Mouse (Mus musculus) heart, embryonic 14.5 days (tissue): ENCODE measurements at regions not wholly inside any gene's neighbourhood (a gene's known extent, or its start where the extent isn't known, plus 50 kb on each side); places are given as distances from the start of the nearest gene placed in this dataset.

Experiments
- ATAC-seq: fragments of 200-750 bp; cut with Nextera tagmentation; 2 replicates; pipeline ENCODE4 v1.8.0; 2017; ENCODE audit warnings: low read depth, moderate TSS enrichment; ENCODE audit not compliant: insufficient number of reproducible peaks, insufficient read depth, low FRiP score
- H3K27ac ChIP-seq, 2 experiments: fragments of 200-500 bp in 1 of 2; fragments of 300-500 bp in 1 of 2; sonication (generic) in 1 of 2; replicated peaks in 1 of 2; 2 replicates each; pipeline ENCODE4 v1.5.1; 2012 to 2014; ENCODE audit warnings: low read depth in 2 of 2, low read length in 2 of 2, control low read depth in 1 of 2, mild to moderate bottlenecking in 1 of 2, mixed read lengths in 1 of 2; ENCODE audit not compliant: control insufficient read depth in 1 of 2, insufficient read depth in 1 of 2
- H3K27me3 ChIP-seq: fragments of 300-500 bp; sonication (generic); 2 replicates; pipeline ENCODE4 v1.6.1; 2014; ENCODE audit warnings: mild to moderate bottlenecking, low read length, control low read depth; ENCODE audit not compliant: control insufficient read depth, insufficient read depth
- H3K36me3 ChIP-seq: fragments of 300-500 bp; sonication (generic); 2 replicates; pipeline ENCODE4 v1.6.1; 2014; ENCODE audit warnings: mild to moderate bottlenecking, control low read depth, low read length, mixed read lengths; ENCODE audit not compliant: control insufficient read depth, insufficient read depth
- H3K4me1 ChIP-seq, 2 experiments: fragments of 200-500 bp in 1 of 2; fragments of 300-500 bp in 1 of 2; sonication (generic) in 1 of 2; 2 replicates each; pipeline ENCODE4 v1.6.1; 2012 to 2014; ENCODE audit warnings: low read length in 2 of 2, control low read depth in 1 of 2, mixed read lengths in 1 of 2; ENCODE audit not compliant: control insufficient read depth in 2 of 2, insufficient read depth in 2 of 2
- H3K4me2 ChIP-seq: fragments of 300-500 bp; sonication (generic); 2 replicates; pipeline ENCODE4 v1.6.1; 2014; ENCODE audit warnings: mild to moderate bottlenecking, low read length
- H3K4me3 ChIP-seq, 2 experiments: fragments of 200-500 bp in 1 of 2; fragments of 300-500 bp in 1 of 2; sonication (generic) in 1 of 2; 2 replicates each; pipeline ENCODE4 v1.5.1; 2012 to 2014; ENCODE audit warnings: low read length in 2 of 2, mild to moderate bottlenecking in 2 of 2, control low read depth in 1 of 2, low read depth in 1 of 2, moderate library complexity in 1 of 2; ENCODE audit not compliant: control insufficient read depth in 1 of 2, insufficient read depth in 1 of 2
- H3K9ac ChIP-seq: fragments of 300-500 bp; sonication (generic); 2 replicates; pipeline ENCODE4 v1.6.1; 2014; ENCODE audit warnings: mild to moderate bottlenecking, low read length
- H3K9me3 ChIP-seq: fragments of 300-500 bp; sonication (generic); 2 replicates; pipeline ENCODE4 v1.6.1; 2016; ENCODE audit warnings: low read length, control low read depth; ENCODE audit not compliant: control insufficient read depth
- WGBS: fragments of 180-500 bp; shearing (Covaris S2); extraction: QIAGEN DNeasy Blood & Tissue Kit; methylation state at CpG from one replicate; pipeline ENCODE4 v1.1.7; 2014; 5-methylcytosine and 5-hydroxymethylcytosine counted together

GRCm38 (mm10) chr2:115519974-115520373, 61.5 kb upstream of the BC052040 start:
- ATAC-seq = no peak
- Histone ChIP-seq H3K27me3 (no peaks in the 10 kb centered on the region), H3K4me2 (no peak overlapping the region), H3K9me3 (no peaks in the 10 kb centered on the region), H3K9ac (no peak overlapping the region), H3K36me3 (no peaks in the 10 kb centered on the region), H3K4me1 (peaks cover 0 to 6% of the 10 kb centered on the region in 2 experiments; a peak in 2 of 4 replicates), H3K4me3 (no peak overlapping the region), H3K27ac (no peak overlapping the region)
- WGBS = 91% methylated on average over 5 of the region's 5 CpGs

GRCm38 (mm10) chr2:115520413-115521139, 60.9 kb upstream of the BC052040 start:
- Histone ChIP-seq H3K4me3 (no peak overlapping the region), H3K4me1 (peaks cover 0 to 6% of the 10 kb centered on the region in 2 experiments; a peak in 2 of 4 replicates), H3K27me3 (no peaks in the 10 kb centered on the region), H3K36me3 (no peaks in the 10 kb centered on the region), H3K9ac (no peak overlapping the region), H3K27ac (no peak overlapping the region), H3K9me3 (no peaks in the 10 kb centered on the region), H3K4me2 (no peak overlapping the region)
- 61% methylated on average over 10 of the region's 10 CpGs for WGBS
- no peak for ATAC-seq

GRCm38 (mm10) chr2:115529878-115530277, 51.6 kb upstream of the BC052040 start:
- WGBS = 85% methylated on average over 2 of the region's 2 CpGs
- no peaks in the 10 kb centered on the region for H3K27me3 ChIP-seq
- no peak overlapping the region for H3K4me3 ChIP-seq
- no peaks in the 10 kb centered on the region for H3K4me1 ChIP-seq
- no peak for ATAC-seq
- H3K36me3 ChIP-seq = no peaks in the 10 kb centered on the region
- no peak overlapping the region for H3K9ac ChIP-seq
- H3K27ac ChIP-seq = no peak overlapping the region
- no peaks in the 10 kb centered on the region for H3K9me3 ChIP-seq
- H3K4me2 ChIP-seq = no peak overlapping the region
